In the genomic region with DNA sequence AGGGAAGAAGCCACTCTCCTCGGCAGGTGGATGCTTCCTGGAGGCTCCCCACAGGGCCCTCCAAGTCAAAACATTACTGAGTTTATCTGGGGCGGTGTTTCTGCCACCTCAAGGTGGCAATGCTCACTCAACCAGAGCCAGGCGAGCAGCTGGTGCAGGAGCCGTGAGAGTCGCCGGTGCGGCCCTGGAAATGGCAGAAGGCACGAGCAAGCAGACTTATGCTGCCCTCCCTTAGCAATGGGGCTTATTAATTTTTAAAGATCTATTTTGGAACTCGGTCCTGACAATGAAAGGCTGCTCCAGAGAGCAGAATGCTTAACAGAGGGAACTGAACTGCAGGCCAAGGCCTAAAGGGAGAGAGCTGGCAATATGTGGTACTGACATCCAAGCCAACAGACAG, we compare ENCODE assay signal across 19 mouse cellular contexts. TPM values are rescaled to one million over a fixed set of nuclear protein-coding genes. Genes with fewer than 3 reads are reported as not detected.
DNase-seq lines count a peak whose midpoint lies in the region; TF ChIP-seq lines count a peak whose summit lies in the region.
"Had no signal": no experiment of that assay in that cellular context is flagged by ENCODE, and none has a peak within 500 bp of the region (broad histone marks: within the 10 kb centered on the region; RNA-seq: fewer than 3 reads in every experiment).

No protein-coding gene starts in this region.

- H3K4me3 ChIP-seq in gastrocnemius, adult 2 months: no peak overlapping the region
- H3K4me3 ChIP-seq in layer of hippocampus, adult 2 months: no peak overlapping the region
- H3K4me3 ChIP-seq: embryonic facial prominence, embryonic 10.5 days; erythroblast, embryonic 14.5 days; heart, embryonic 13.5 days; hindbrain, embryonic 12.5 days; liver, embryonic 13.5 days; midbrain, embryonic 15.5 days had no signal

- TF ChIP-seq CTCF in gastrocnemius, adult 2 months (IDR thresholded peaks at IDR 0.05): peak; percentile 13; the same call in 1 of the 2 replicates
- no peak for TF ChIP-seq CTCF in layer of hippocampus, adult 2 months (conservative IDR thresholded peaks at IDR 0.05)

- peak overlapping the region; percentile 65 for H3K27ac ChIP-seq in gastrocnemius, adult 2 months
- peak overlapping the region; percentile 74 for H3K27ac ChIP-seq in layer of hippocampus, adult 2 months
- H3K27ac ChIP-seq: embryonic facial prominence, embryonic 10.5 days; heart, embryonic 13.5 days; hindbrain, embryonic 12.5 days; liver, embryonic 13.5 days; midbrain, embryonic 15.5 days had no signal

- peak; percentile 34 for DNase-seq in gastrocnemius, adult 2 months
- DNase-seq in gastrocnemius, adult 8-10 months (ENCODE audit: low spot score in 2 of 2): no peak
- no peak for DNase-seq in layer of hippocampus, adult 2 months (ENCODE audit: low spot score in 2 of 2)
- no peak for DNase-seq in layer of hippocampus, postnatal 25 days (ENCODE audit: extremely low spot score in 1 of 2, low spot score in 1 of 2)
- peak; percentile 81 to 86 for DNase-seq in cerebellum, postnatal 10 days
- no peak for DNase-seq in MN1 (ENCODE audit: low spot score)
- DNase-seq in ovary, postnatal 36 days (ENCODE audit: low spot score): no peak
- DNase-seq in lung, postnatal 36 days: no peak
- DNase-seq: gastrocnemius, postnatal 25 days; layer of hippocampus, postnatal 36 days; liver, embryonic 13.5 days; thymus, adult 2 months had no signal

- intact Hi-C loops in gastrocnemius, adult 2 months (cut with DNase I): no loop called here

RNA-seq across cellular contexts. Expression of gene Gm10570, which starts 18.9 kb away (rescaled TPM):
- under 1 TPM in 1 of 2 experiments, not detected in 1; 0.54 TPM for total RNA-seq in gastrocnemius, adult 2 months (2021)
- total RNA-seq in gastrocnemius, adult 8-10 months (2022): under 1 TPM in 1 of 4 experiments, not detected in 3; 0.92 TPM
- 1 to 10 TPM; 1.3 to 1.6 TPM for total RNA-seq in layer of hippocampus, adult 2 months (2021)
- 1 to 10 TPM; 1.2 to 1.4 TPM for total RNA-seq in layer of hippocampus, postnatal 25 days (2021)
- total RNA-seq: adrenal gland, postnatal 4 days; gastrocnemius, postnatal 25 days; megakaryocyte, adult 5-6 weeks had no signal

RNA-seq across cellular contexts. Expression of gene Fabp3, which starts 19.0 kb away (rescaled TPM):
- total RNA-seq in gastrocnemius, adult 2 months (2021): 1,000 to 10,000 TPM in 1 of 2 experiments, 100 to 1,000 TPM in 1; 551 to 1,329 TPM
- total RNA-seq in gastrocnemius, adult 8-10 months (2022): 1,000 to 10,000 TPM in 1 of 4 experiments, 100 to 1,000 TPM in 3; 564 to 1,027 (median 619) TPM
- total RNA-seq in layer of hippocampus, adult 2 months (2021): 10 to 100 TPM; 88.5 to 92.2 TPM
- total RNA-seq in layer of hippocampus, postnatal 25 days (2021): 100 to 1,000 TPM; 108 to 111 TPM

RNA-seq across cellular contexts. Expression of gene Zcchc17, which starts 32.4 kb away (rescaled TPM):
- total RNA-seq in gastrocnemius, adult 2 months (2021): 10 to 100 TPM; 38.4 to 47.3 TPM
- 10 to 100 TPM; 33.9 to 46.4 (median 43.9) TPM for total RNA-seq in gastrocnemius, adult 8-10 months (2022)
- total RNA-seq in layer of hippocampus, adult 2 months (2021): 10 to 100 TPM; 66.1 to 66.5 TPM
- 10 to 100 TPM; 65.4 to 67.7 TPM for total RNA-seq in layer of hippocampus, postnatal 25 days (2021)

RNA-seq across cellular contexts. Expression of gene Snrnp40, which starts 32.6 kb away (rescaled TPM):
- 10 to 100 TPM in 1 of 2 experiments, 1 to 10 TPM in 1; 9.5 to 13.0 TPM for total RNA-seq in gastrocnemius, adult 2 months (2021)
- 10 to 100 TPM; 10.9 to 14.5 (median 12.6) TPM for total RNA-seq in gastrocnemius, adult 8-10 months (2022)
- 10 to 100 TPM; 32.4 to 33.8 TPM for total RNA-seq in layer of hippocampus, adult 2 months (2021)
- 10 to 100 TPM; 28.8 to 31.3 TPM for total RNA-seq in layer of hippocampus, postnatal 25 days (2021)

RNA-seq across cellular contexts. Expression of gene Serinc2, which starts 48.4 kb away (rescaled TPM):
- 10 to 100 TPM; 48.0 to 70.7 TPM for total RNA-seq in gastrocnemius, adult 2 months (2021)
- total RNA-seq in gastrocnemius, adult 8-10 months (2022): 100 to 1,000 TPM in 1 of 4 experiments, 10 to 100 TPM in 3; 73.1 to 119 (median 84.5) TPM
- total RNA-seq in layer of hippocampus, adult 2 months (2021): 10 to 100 TPM; 11.1 to 14.1 TPM
- 10 to 100 TPM in 1 of 2 experiments, 1 to 10 TPM in 1; 9.2 to 12.9 TPM for total RNA-seq in layer of hippocampus, postnatal 25 days (2021)

Comparison
In these comparisons a context has a peak if more than half of its experiments do, and no peak if none do; other contexts are left out.
1. DNase-seq: peak in gastrocnemius, adult 2 months (single experiment) and cerebellum, postnatal 10 days (2 of 2); none in gastrocnemius, adult 8-10 months (0 of 2), layer of hippocampus, adult 2 months (0 of 2), layer of hippocampus, postnatal 25 days (0 of 2), MN1 (single experiment), ovary, postnatal 36 days (single experiment) and lung, postnatal 36 days (single experiment).
2. RNA of gene Fabp3, which starts 19.0 kb away (total RNA-seq): 551 to 1,329 TPM in gastrocnemius, adult 2 months and 564 to 1,027 TPM in gastrocnemius, adult 8-10 months; 108 to 111 TPM in layer of hippocampus, postnatal 25 days and 88.5 to 92.2 TPM in layer of hippocampus, adult 2 months; every median in the first group is over 4 times any median in the second.